Mouse (Mus musculus) brain, adult 2 months (tissue): ENCODE measurements at regions not wholly inside any gene's neighbourhood (a gene's known extent, or its start where the extent isn't known, plus 50 kb on each side); places are given as distances from the start of the nearest gene placed in this dataset.

ENCODE experiments used
- DNase-seq: peaks from one replicate; pipeline ENCODE4 v3.0.0; 2011; ENCODE audit warnings: low read depth, low spot score

DNA sequence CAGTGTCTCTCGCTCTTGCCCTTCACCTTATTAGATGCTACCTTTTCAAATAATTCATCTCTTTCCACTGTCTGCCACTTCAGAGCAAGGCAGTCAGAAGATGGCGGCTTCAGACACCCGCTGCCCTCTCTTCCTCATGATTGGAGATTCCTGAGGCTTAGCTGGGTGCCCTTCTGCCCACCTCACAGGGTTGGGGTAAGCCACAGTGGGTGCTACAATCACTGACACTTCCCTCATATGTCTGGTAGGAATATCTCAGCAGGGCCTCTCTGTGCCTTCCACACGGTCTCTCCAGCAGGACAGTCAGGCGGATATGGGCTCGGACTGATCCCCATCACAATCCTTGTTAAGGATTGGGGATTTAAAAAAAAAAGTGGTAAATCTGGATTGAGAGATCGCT, 53.2 kb upstream of the Rpl36-ps4 start:
- DNase-seq, result no peak

DNA sequence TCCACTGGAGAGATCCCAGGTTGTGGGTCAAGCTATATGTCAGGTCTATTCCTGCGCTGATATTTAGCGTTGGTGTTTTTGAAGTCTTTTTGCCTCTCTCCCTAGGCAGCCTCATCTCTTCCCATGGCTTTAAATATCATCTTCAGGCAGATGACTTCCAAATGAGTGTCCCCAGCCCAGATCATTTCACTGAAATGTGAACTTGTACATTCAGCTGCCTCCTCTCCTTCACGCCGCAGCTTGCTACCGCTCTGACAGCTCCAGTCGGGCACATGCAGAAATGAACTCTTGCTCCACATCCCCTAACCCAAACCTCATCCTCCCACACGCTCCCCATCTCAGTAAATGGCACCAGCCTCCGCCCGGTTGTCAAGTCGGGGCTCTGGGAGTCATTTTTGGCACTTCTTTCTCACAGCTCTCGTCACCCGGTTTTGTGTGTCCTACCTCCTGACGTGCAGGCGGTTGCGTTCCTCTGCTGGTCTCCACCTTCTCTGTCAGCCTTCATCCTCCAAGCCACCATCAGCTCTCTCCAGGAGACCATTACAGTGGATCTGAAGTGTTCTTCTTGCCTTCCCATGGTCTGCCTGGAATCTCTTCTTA, 54.0 kb upstream of the Rpl36-ps4 start:
- peak; percentile 47 for DNase-seq

DNA sequence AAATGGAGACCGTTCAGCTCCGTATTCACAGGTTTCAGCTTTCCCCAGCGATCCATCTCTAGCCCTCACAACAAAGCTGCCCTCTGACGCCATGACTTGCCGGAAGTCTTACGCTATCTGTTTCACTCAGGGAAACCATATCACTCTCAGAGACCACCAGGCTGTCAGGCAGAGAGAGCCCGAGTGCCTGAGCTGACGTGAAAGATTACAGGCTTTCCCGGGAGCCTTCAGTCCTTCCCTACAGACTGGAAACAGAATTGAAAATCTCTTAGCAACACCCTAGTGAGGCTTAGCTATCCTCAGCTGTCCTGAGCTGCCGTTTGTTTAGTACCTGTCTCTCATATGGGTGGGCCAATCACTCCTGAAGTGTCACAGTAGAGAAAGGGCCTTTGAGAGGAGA, 54.6 kb upstream of the Rpl36-ps4 start:
- no peak for DNase-seq

DNA sequence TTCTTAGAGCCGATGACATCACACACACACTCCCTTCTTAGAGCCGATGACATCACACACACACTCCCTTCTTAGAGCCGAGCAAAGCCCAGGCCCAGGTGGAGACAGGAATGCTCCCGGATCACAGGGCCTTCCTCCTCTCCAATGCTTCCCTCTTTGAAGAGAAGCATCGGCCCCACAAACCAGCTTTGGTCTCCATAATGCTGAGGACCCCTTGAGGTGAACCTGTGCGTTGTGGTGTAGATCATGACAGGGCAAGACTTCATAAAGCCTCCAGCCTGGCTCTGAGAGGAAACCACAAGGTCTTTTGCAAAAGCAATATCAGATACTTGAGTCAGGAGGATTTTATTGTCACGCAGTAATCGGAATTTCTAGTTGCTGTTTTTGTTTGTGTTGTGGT, 55.3 kb upstream of the Rpl36-ps4 start:
- no peak for DNase-seq

DNA sequence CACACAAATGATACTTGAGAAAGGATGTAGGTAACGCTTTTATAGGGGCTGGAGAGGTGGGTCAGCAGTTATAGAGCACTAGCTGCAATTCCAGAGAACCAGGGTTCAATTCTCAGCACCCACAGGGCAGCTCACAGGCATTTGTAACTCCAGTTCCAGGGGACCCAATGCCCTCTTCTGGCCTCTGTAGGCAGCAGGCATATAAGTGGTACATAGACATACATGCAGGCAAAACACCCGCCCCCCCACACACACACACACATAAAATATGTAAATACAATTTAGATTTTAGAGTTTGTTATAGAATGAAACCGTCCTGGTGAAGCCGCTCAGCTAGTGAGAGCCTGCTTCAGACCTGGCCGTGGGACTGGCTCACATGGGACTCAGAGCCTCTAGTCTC, 55.9 kb upstream of the Rpl36-ps4 start:
- DNase-seq, result no peak

DNA sequence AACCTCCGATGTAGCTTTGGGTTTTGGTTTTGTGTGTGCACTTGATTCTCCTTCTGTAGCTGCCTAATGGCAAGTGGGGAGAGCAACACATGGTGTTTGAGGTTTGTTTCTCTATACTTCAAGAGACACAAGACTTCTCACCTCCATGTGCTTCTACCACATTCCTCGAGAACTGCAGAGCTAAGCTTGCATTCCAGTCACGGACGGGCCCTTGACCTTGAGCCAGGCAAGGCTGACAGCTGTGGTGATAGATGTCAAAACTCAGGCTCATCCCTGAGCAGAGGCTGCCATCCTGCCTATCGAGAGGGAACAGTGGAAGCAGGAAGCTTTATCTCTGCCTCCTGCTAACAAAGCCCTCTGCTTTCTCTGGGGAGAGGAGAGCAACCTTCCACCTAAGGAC, 59.2 kb upstream of the Rpl36-ps4 start:
- DNase-seq, result no peak

DNA sequence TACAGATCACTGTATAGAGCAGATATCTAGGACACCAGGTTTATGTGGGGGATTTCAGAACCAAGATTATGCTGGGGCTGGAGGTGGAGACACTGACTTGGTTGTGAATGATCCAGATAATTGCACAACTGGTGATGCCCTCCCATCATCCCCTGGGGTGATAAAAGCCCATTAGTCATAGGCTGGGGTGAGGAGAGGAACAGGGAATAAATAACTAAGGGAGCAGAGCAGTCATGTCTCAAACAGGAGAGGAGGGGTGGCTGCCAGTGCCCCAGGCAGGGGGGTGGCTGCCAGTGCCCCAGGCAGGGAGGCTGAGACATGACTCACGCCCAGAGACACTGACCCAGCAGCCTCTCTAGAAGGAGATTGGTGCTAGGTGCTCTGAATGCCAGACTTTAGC, 53.7 kb upstream of the Kcnk12 start:
- peak; percentile 85 for DNase-seq

DNA sequence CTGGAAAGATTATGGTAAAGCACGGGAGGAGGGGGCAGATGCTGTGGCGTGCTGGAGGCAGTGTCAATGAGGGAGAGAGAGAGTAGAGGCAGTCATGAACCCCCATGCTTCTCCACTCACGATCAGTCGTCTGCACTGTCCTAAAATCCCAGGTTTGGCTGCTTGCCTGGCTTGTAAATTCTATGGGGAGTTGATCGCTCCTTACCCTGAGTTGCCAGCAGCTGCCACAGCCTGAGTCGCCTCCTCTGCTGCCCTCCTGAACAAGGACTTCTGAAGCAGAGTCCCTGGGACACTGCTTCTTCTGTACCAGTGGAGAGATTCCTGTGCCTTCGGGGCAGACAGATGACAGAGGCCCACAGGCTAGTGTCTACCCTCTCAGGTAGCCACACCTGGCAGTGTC, 52.1 kb upstream of the Kcnk12 start:
- DNase-seq, result no peak

DNA sequence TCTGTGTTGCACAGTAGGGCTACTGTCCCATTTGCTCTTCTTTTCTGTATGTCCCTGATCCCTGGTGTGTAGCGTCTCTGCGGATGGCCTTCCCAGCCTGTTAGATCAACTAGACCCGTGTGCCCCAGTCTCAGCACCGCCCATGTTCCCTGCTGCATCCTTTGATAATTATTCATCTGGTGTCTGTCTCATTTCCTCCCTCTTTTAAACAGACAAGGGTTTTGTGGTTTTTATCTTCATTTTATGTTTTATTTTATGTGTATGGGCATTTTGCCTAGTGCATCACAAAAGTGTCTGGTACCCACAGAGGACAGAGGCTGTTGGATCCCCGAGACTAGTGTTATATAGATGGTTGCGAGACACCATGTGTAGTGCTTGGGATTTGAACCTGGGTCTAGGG, 51.6 kb upstream of the Kcnk12 start:
- no peak for DNase-seq

DNA sequence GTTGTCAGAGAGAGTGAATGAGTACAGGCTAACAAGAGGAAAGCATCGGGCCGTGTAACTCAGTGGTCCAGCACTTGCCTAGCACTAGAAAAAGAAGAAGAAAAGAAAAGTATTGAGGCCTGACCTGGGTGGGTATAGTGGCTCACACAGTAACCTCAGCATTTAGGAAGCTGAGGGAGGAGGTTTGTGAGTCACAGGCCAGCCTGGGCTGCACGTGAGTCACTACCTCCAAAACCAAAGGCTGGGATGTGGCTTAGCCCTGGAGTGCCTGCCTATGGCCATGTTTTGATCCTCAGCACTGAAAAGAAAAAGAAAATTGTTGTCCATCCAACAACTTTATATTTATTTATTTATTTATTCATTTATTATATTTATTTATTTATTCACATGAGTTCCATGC, 51.2 kb upstream of the Kcnk12 start:
- no peak for DNase-seq
